Mouse (Mus musculus): Measurements from ENCODE around the gene B020011L13Rik.
"Not testable (repeated sequence)": the region's sequence is repeated elsewhere in the genome, so short reads cannot be mapped to it uniquely, and the experiment has no call there.

B020011L13Rik gene

DNA sequence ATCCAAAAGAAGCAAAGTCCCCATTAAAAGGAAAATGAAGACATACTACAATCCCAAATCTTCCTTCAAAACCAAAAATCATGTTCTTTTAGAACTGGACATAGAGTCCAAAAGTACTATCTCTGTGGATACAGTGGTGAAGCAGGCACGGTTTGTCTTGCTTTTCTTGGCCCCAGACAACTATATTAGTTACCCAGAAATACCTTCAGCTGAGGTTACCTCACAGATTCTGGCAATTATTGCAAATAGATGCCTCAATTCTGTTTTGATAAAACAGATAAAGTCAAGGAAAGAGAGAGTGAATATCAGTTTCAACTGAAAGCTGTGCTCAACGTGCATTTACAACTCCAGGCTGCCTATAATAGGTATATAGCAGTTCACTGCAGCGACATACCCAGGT lies at the start of gene B020011L13Rik:
TSS of gene B020011L13Rik (plus strand) at position 301 of the 400 bp plus-strand sequence.
- DNase-seq (ENCODE audit: low read depth, low spot score): not testable (repeated sequence)

DNA sequence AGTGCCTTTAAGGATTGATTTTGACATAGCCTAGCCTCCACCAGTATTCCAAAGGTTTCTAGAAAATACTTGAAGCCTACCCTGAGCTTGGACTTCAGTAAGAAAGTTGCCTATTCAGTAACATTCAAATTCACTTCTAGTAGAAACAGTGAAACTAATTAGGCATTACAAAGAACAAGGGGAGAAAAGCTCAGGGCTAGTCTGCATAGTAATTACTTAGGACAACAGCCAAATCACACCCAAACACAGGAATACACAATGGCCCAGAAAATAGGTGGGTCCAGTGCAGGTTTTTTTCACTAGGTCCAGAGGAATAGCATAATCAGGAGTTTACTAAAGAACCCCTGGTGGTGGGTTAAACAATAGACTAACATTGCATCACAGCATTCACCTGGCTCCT lies 35.3 kb downstream of the B020011L13Rik start:
- not testable (repeated sequence) for DNase-seq (ENCODE audit: low read depth, low spot score)

DNA sequence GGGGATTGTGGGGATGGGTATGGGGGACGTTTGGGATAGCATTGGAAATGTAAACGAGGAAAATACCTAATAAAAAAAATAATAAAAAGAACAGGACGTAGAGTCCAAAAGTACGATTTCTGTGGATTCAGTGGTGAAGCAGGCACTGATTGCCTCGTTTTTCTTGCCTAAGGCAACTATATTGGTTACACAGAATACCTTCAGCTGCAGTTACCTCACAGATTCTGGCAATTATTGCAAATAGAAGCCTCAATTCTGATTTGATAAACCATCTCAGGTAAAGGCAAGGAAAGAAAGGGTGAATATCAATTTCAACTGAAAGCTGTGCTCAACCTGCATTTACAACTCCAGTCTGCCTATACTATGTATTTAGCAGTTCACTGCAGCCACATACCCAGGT lies 48.8 kb downstream of the B020011L13Rik start, which contains the start of gene Gm28360:
TSS of gene Gm28360 (plus strand) at position 301 of the 400 bp plus-strand sequence.
- not testable (repeated sequence) for DNase-seq (ENCODE audit: low read depth, low spot score)

DNA sequence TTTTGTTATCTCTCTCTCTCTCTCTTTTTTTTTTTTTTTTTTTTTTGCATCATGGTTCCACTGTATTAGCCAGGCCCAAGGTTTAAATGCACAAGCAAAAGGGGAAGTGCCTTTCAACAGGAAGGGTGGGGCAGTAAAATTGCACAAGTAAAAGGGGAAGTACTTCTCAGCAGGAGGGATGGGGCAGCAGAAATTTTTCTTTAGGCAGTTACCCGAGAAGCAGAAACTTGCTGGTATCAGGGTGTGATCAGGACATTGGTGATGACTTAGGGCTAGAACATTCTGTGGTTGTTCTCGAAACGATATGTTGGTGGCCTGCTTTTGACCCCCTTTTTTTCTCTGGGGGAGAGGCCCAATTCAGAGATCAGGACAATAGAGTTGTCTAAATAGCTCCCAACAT lies 70.8 kb downstream of the B020011L13Rik start:
- DNase-seq (ENCODE audit: low read depth, low spot score): not testable (repeated sequence)

Data from telencephalon, adult 2 months (tissue).